Mouse (Mus musculus): ENCODE measurements around the gene Rcor3.

Rcor3 gene
- long read RNA-seq, experiment 1, partial matches to known transcripts, result 2 of 12 reads
- long read RNA-seq, experiment 1, other reads (novel, unspliced or antisense), result 4 of 12 reads
- long read RNA-seq, experiment 2, partial matches to known transcripts, result 2 of 18 reads
- long read RNA-seq, experiment 2, other reads (novel, unspliced or antisense), result 7 of 18 reads

DNA sequence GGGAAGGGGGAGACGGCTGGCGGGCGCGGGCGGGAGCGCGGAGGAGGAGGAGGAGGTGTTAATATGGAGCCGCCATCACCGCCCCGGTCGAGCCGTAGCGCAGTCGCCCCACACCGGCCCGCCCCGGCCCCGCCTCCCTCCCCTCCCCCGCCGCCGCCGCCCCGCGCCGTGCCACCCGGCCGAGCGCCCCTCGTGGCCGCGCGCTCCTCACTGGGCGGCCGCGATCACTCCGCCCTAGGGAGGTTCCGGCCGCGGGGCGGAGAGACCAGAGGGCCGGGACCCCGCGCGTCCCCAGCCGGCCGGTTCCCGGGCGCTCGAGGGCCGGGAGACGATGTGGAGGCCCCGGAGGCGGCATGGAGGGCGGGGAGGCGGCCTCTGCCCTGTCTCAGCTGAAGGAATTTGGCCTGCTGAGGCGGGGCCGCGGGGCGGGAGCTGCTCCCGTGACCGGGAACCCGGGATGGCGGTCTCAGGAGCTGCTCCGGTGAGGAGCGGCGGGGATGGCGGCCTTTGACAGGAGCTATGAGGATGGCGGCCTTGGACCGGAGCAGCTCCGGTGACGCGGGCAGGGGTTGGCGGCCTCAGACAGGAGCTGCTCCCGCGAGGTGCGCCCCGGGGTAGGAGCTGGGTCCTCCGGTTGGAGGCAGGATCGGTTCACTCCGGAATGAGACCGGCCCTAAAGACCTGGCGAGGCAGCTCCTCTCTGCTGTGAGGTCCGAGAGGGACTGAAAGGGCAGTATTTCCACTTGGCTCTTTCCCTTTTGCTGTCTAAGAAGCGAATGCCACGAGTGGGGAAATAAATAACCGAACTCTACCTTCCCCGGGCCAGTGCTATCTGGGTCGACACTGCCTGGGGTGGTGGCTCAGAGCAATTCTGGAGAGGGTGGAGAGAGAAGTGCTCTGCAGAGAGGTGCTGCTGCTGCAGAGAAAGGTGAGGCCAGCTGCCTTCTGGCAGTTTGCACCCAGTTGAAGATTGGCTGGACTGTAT, at the start of gene Rcor3:
TSS of gene Rcor3 (minus strand) at position 137 of the 985 bp plus-strand sequence.
- intact Hi-C loops (cut with DNase I), result no loop called here

DNA sequence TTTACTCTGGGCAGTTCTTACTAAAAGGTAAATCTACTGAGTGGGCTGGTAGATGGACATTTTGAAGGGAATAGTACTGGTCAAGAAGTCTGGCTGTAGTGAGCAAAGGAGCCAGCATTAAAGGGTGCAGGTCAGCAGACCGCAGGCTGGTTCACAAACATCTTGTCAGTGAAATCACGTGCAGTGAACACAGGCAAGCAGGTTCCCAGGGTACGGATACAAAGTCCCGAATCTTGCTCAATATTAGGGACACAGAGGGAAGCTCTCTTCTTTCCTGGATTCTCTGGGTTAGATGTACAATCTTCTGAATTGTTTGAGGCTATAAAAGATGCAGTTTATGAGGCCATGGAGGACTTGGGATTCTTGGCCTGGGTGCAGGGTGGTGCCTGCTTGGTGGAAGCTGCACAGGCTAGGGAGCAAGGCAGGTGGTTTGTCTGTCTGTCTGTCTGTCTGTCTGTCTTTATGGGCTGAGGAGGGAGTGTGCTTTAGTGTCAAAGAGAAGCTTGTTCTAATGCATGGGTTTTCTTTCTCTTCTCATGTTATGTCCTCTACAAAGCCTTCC, 43.9 kb upstream of the Rcor3 start:
- intact Hi-C loops (cut with DNase I), result no loop called here

DNA sequence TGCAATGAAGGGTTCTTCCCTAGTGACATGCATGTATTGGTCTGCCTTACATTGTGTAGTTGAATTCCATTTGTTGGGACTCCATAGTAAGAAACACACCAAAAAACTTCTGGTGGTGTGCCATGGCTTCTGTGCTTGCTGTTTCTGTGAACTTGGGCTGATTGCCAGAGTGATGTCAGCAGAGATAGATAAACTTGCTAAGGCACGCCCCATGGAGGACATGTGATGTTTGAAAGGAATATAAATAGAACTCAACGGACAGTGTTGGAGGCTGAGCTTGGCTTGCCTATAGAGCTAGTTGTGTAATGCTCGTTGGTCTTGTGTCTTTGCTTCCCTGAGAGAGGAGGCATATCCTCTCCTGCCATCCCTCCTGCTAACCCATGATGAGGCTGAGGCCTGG, 42.0 kb upstream of the Rcor3 start:
- intact Hi-C loops (cut with DNase I), result no loop called here

DNA sequence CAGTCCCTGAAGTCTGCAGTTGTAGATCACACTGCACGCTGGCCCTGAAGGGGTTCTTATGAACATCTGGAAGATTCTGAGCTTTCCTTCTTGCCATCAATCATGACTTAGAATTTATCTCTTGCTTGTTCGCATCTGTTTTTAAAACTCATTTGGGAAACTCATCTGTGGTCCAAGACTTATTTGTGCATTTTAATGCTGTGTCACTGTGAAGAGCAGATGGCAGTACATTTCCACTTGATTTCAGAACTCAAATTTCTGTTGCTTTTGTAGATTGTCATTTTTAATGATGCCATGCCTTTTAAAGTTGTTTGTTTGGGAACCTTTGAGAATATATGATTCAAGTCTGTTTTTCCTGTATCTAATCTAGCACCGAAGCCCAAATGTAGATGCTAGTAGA, 33.6 kb upstream of the Rcor3 start:
- intact Hi-C loops (cut with DNase I), result no loop called here

DNA sequence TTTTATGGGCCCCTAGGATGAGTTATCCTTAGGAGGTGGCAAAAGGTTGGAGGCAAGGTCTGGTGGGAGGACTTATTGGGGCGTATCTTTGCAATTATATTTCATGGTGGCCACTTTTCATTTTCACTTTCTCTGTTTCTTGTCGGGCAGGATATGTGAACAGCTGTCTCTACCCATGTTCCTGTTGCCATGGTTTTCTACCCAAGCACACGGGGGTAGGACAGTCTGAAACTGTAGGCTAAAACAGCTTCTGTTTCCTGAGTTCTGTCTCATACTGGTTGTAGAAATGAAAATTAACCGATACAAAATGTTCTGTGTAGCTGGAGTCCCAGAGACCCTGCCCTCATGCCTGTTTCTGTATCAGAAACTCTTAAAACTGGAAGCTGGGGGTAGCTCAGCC, 13.3 kb upstream of the Rcor3 start:
- intact Hi-C loops (cut with DNase I), result no loop called here

DNA sequence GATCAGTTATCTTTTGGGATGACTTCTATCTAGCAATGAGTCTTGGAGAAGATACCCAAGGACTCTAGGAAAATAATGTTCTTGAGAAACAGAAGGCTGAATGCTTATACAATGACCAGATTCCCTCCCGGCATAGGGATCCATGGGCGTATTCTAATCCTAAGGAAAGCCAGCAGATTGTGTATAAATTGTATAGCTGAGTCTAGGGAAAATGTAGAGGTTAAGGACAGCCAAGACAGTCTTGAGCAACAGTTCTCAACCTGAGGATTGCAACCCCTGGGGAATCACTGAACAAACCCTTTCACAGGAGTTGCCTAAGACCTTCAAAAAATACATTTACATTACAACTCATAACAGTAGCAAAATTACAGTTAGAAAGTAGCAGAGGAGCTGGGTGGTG, 2.5 kb upstream of the Rcor3 start:
- intact Hi-C loops (cut with DNase I), result no loop called here

DNA sequence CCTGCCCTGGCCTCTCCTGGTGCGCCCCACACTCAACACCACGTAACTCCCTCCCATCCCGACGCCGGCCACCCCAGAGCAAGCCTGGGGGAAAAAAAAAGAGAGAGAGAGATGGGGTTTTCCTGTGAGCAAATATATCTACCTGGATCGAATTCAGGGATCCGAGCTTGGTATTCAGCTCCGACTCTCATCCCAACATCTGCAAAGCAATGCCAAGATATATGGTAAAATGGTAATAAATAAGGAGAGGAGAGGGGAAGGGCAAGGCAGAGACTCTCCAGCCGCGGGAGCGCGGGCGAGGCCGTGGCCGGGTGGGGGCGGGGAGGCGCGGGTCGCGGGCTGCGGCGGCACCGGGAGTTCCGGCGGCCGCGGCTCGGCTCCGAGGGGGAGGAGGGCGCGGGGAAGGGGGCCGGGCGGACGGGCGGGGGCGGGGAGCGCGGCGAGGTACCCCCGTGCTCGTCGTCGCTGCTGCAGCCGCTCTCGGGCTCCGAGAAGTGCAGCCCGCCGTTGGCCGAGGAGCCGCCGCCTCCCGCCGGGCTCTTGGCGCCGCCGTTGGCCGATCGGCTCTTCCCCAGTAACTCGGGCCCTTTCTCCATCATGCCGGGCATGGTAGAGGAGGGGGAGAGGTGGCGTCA, 454 bp downstream of the Rcor3 start:
- intact Hi-C loops (cut with DNase I), result no loop called here

DNA sequence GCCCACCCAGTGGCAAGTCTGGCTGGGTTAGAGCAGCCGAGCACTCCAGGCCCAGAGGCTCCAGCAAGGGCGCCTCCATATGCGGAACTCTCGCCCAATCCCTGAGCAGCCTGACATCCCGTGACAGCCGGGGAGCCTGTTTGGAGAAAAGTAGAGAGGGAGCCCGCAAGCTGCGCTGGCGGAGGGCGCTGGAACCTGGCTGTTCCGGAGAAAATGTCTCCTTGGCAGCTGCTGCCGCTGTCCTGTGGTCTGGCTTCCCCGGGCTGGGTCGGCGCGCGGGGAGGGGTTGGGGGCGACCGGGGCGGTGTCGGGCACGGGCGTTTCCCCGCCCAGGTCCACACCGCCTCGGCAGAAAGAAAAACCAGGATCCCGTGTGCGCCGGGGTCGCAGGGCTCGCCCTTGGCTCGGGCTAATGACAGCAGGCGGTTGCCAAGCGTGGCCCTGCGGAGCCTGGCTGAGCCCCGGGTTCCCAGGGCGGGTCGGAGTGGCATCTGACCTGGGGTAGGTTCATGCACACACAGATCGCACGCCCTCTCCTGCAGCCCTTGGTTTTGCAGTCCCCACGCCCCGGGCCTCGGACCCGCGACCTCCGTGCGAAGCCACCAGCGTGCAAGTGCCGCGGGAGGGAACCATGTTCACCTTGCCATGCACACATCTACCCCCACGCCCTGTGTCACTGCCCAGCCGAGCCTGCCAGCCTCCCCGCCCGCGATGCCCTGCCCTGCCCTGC, 1.1 kb downstream of the Rcor3 start:
- intact Hi-C loops (cut with DNase I), result no loop called here

DNA sequence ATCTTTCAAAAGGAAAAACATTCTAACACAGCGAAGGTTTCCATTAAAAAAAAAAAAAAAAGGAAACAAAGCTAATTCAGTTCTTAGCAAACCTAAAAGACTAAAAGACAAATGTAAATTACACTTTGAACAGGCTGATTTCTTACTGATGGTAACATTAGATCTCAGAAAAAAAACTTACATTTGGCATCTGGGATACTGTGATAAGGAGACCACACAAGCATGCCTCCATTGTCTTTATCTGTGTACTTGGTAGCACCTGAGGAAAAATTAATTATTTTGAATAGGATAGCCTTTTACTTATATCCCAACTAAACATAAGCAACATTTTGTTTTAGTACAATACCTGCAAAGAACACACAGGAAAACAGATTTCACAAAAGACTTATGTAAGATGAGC, 7.7 kb downstream of the Rcor3 start:
- intact Hi-C loops (cut with DNase I), result no loop called here

DNA sequence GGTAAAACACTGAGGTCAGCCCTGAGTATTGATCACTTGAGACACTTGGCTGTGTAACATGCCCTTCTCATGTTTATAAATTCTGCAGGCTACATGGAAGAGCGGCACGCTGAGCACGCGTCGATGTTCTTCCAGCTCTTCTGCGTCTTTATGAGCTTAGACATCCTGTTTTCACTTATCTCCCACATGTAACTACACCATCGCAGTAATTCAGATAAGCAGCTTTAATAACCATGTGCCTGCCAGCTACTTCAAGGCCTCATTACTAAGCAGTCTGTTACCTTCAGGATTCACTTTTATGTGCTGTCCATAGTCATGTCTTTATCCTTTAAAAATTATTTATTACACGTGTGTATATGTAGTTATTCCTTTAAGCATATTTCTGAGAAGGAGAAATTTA, 9.5 kb downstream of the Rcor3 start:
- intact Hi-C loops (cut with DNase I), result no loop called here

DNA sequence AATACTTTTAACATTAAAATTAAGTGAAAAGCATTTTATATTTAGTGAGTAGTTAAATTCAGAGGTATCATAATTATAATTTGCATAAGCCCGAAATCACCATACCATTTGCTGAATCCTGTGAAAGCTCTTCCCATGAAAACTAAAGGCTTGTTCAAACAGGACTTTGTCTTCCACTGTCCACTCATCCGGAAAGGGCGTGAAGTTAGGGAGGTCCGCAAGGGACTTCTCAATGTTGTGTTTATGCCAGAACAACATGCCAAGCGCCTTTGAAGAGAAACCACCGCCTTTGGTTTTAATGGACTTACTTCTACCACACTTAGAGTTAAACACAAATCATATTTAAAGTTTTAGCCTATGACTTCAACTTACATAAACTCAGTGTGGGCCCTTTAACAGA, 12.1 kb downstream of the Rcor3 start:
- intact Hi-C loops (cut with DNase I), result no loop called here

DNA sequence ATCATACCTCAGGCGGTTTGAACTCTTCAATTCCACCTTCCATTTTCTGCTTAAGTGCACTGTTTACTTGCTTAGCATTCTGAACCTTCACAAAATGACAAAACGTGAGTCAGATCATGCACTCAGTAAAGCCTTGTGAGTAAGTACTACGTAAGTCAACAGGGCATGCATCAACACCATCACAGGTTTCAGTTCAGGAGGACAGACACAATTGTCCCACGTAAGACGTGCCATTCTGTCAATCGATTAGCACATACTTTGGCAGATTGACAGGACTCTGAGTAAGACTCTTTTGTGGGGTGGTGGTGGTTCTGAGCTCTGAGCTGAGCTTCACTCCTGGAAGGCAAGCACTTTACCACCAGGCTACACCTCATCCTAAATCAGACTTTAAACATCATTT, 21.6 kb downstream of the Rcor3 start:
- intact Hi-C loops (cut with DNase I), result no loop called here

DNA sequence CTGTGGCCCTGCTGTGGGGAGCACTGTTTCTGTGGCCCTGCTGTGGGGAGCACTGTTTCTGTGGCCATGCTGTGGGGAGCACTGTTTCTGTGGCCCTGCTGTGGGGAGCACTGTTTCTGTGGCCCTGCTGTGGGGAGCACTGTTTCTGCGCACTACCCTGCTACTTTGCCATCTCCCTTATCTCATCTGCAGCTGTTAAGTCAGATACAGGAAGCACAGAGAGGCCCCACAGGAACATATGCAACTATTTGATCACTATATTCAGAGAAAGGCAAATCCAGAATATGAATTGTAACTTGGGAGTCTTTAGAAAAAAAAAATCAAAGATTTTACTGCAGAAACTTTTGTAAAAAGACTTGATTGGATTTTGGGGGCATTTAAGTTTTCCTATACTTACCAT, 22.5 kb downstream of the Rcor3 start:
- intact Hi-C loops (cut with DNase I), result no loop called here

DNA sequence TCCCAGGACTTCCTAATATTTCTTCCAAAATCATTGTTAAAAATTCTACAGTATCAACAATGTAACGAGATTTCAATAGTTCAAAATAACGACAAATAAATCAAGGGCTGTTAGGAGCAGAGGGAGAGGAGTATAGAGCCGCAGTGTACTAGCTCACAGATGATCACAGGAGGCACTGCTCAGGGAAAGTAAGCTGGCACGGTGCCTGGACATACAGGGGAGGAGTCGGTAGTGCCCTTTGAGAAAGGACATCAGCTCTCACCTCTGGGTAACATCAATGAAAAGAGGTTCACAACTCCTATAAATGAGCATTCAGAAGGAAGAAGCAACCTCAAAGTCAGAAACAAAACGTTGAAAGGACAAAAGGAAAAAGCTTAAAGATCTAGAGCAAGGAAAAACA, 28.7 kb downstream of the Rcor3 start:
- intact Hi-C loops (cut with DNase I), result no loop called here

DNA sequence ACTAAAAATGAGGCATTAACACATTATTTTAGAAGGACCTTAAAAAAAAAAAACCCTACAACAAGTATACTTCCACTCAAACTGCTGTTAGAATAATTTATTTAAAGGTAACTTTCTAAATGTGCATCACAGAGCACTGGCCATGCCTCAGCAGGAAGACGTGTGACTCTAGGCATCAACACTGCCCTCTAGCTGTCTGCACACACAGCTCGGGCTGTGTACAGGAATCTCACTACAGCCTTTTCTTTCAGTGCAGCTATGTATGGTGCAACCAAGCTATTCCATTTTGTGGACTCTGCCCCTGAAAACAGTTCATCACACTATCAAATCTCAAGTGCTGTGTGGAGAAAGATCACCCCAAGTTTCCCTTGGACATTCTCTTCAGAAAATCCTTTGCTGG, 30.5 kb downstream of the Rcor3 start:
- intact Hi-C loops (cut with DNase I), result no loop called here

DNA sequence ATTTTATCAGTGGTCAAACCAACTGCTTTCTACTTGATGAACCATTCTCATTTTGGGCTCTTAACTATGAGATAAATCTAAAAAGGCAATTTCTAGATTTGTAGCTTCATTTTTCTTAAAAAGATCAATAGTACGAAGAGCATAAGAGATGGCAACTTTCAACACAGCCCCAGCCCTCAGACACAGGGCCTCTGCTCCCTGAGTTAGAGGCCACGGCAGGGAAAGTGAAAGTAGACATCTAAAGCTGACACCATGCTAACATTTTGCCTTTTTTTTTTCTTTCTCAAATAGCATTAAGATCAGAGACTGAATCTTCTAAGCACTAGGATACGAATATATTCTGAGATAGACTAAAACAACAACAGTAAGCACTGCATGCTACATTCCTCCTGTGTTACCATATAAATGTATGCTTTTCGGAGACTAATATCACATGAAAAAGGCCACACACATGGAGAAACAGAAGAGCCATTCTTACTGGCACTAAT, 31.9 kb downstream of the Rcor3 start:
- intact Hi-C loops (cut with DNase I), result no loop called here

DNA sequence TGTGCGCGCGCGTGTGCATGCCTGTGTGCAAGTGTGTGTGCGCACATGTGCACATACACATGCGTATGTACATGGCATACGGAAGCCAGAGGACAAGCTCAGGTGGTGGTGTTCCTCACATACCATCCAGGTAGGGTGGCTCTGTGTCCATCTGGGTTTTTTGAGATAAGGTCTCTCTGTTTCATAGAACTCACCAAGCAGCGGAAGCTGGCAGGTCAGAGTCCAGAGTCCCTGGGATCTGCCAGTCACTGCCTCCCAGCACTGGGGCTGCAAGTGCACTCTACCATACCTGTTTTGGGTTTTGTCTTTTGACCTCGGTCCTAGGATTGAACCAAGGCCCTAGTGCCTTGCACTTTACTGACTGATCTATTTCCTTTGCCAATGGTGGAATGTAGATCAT, 33.8 kb downstream of the Rcor3 start:
- intact Hi-C loops (cut with DNase I), result no loop called here

DNA sequence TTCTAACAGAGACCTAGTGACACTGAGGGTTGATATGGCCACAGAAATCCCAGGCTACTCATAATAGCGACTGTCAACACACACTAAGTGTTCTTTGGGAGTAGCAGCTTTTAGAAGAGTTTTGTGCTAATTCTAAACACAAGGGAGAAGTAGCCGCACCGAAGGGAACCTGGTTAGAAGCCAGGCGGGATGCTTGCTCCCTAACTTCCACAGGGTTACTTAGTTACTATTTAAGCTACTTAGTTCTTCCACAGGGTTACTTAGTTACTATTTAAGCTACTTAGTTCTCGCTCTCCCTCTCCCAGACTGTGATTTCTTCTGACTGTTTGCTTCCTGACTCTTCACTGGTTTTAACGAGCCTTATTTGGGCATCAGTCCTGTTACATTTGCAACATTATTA, 34.7 kb downstream of the Rcor3 start:
- intact Hi-C loops (cut with DNase I), result no loop called here

DNA sequence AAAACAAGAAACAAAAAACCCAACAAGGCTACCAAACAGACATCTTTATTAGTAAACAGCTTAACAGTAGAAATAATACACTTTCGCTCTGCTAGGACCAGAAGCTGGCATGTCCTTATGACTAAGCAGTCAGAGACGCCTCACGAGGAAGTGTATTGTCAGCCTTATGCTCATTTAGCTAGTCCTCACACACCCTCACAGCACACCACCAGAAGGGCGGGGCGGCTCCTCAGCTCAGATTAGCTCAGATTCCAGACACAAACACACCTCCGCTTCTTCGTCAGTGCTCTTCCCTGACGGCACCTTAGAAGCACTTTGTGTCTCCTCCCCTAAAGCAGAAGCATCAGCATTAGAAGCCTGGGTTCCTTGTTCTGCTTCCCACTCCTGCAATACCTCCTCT, 36.5 kb downstream of the Rcor3 start:
- intact Hi-C loops (cut with DNase I), result no loop called here

DNA sequence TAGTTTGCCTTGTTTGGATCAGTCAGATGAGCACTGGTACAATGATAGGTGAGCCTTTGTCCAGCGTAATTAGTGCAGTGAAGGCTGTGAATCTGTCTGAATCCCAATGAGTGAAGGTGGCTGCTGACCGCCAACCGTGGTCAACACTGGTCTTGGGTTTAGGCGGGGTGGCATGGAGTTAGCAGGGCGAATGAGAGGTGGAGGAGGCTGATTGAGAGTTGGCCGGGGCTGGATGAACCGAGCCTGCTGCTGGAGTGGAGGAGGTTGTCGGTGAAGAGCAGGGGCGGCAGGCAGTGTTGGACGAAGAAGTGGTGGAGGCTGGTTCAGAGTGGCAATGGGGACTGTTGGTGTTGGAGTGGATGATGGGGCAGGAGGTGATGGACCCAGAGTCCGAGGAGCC, 37.1 kb downstream of the Rcor3 start:
- intact Hi-C loops (cut with DNase I), result no loop called here

DNA sequence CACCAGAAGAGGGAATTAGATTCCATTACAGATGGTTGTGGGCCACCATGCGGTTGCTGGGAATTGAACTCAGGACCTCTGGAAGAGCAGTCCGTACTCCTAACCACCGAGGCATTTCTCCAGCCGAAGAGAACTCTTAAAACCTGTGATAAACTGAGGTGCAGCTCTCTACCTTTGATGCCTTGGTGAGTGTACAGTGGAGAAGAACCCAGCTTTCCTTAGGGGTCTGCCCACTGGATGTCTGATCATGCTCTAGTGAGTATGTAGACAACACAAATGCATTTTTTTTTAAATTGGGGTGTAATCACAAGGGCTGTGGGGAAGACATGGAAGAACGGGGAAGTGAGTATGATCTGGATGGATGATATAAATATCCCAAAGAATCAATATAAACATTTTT, 42.2 kb downstream of the Rcor3 start:
- intact Hi-C loops (cut with DNase I), result no loop called here
